Mouse (Mus musculus) kidney, adult 2 months (tissue): ENCODE data around the gene Kremen2.

Experiments used
- CTCF ChIP-seq: fragments of 200-500 bp; conservative IDR thresholded peaks from 2 replicates; pipeline ENCODE4 v1.5.1; 2011; ENCODE audit warnings: low read depth, mild to moderate bottlenecking, control low read depth, low read length, moderate library complexity, mixed read lengths; ENCODE audit not compliant: insufficient read depth, insufficient read length
- POLR2A ChIP-seq: fragments of 200-500 bp; IDR thresholded peaks from one replicate; pipeline ENCODE4 v1.6.1; 2011; ENCODE audit warnings: low read depth, low read length, control low read depth

GRCm38 (mm10) chr17:23730441-23730840 is 15.2 kb downstream of the Kremen2 start:
- TF ChIP-seq CTCF (no peak), POLR2A (no peak)
